Mouse (Mus musculus): Measurements from ENCODE around the gene Lrrfip1.

- TF ChIP-seq CTCF (IDR thresholded peaks at IDR 0.05; ENCODE audit: low read depth), result no peak
- TF ChIP-seq EP300 (IDR thresholded peaks at IDR 0.05; ENCODE audit: low read depth), result no peak
Observed at GRCm38 (mm10) chr1:91088027-91088426, 89.5 kb downstream of the Lrrfip1 start.

Measured in liver, embryonic 14.5 days (tissue).